Mouse (Mus musculus) monocyte, adult 59 days (primary cell): ENCODE results near the gene Slc39a9. TPM values are rescaled to one million over a fixed set of nuclear protein-coding genes. Genes with fewer than 3 reads are reported as not detected.

Experiments
- total RNA-seq, 2 experiments: library from RNA; stranded (reverse); gene quantifications; one replicate each; pipeline ENCODE4 v1.2.4; 2023

Gene Slc39a9
- total RNA-seq: 10 to 100 TPM; 26.5 to 29.9 TPM

DNA sequence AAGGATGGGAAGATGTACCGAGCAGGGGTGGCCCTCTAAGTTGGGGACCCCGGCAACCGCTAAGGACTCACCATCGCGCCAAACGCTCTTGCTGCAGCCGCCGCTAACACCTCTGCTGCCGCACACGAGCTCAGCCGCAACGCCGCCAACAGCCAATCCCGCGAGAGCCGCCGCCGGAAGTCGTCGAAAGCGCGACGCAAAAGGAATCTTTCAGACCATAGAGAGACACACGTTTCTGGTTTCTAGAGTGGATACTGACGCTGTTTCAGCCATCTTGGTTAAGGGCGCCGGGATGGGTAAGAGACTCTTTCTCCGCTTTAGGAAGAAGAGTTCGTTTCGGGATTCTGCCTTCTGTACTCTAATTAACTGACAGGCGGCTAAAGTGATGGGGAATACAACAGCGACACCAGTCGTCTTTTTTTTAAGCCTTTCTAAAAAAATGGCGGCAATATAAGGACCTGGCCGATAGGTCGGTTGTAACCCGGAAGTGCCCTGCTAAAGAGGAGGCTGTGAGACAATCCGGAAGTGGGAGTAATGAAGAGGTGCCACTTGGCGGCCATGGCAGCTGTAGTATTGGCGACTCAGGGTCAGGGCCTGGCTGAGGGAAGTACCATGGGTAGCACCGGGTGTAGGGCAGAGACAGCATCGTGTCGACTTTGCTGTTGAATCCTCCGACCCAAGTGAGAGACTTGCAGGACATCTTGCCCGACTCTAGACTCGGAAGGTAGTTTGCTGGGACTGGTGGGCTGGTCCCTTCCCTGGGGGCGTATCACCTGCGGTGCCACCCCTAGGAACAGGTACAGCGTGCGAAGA is at the start of gene Slc39a9, which contains the start of gene Erh:
Gene Slc39a9 (plus strand): TSS at position 191 of the 813 bp plus-strand sequence.
Gene Erh (minus strand): TSS at position 649 of the 813 bp plus-strand sequence.

DNA sequence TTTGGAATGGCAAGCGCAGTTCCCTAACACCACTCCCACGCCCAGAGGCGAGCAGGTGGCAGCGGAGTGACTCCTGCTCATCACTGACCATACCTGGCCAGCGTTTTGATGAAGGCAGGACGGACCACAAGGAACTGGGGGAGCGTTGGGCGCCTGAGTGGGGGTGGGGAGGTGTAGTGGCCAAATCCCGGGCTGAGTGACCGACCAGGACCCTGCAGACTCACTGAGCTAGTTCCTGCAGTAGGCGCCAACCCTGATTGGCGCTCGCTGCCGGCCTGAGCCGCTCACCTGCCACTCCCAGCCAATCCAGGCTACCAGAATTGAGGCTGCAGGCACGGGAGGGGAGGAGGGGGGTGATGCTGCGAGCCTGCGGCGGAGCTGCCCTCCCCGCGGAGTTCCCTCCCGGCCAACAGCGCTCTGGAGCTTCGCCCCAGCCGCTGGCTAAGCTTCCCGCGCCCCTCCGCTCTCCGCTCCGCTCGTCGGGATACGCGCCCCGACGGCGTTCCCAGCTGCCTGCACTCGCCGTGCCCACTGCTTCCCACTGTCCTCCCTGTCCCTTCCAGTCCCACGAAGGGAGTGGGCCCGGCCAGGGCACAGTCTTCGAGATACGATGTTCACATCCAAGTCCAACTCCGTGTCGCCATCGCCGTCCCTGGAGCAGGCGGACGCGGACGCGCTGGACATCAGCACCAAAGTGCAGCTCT is 48.7 kb downstream of the Slc39a9 start, which contains the start of gene Plekhd1:
Gene Plekhd1 (plus strand): TSS at position 323 of the 704 bp plus-strand sequence.

Other genes starting within 250 kb of the Slc39a9 start
- gene Dcaf5, start 207.3 kb upstream of the Slc39a9 start, total RNA-seq: 10 to 100 TPM; 25.4 to 31.2 TPM
- gene Exd2, start 180.8 kb upstream of the Slc39a9 start, total RNA-seq: 10 to 100 TPM; 27.4 to 29.5 TPM
- gene Galnt16, start 125.6 kb upstream of the Slc39a9 start, total RNA-seq: not detected
- 10 to 100 TPM; 24.4 to 36.3 TPM for gene Erh, start 458 bp downstream of the Slc39a9 start, total RNA-seq
- not detected for gene Plekhd1, start 48.7 kb downstream of the Slc39a9 start, total RNA-seq
- gene Ccdc177, start 116.8 kb downstream of the Slc39a9 start, total RNA-seq: not detected
- 100 to 1,000 TPM; 118 to 122 TPM for gene Susd6, start 146.6 kb downstream of the Slc39a9 start, total RNA-seq